Mouse (Mus musculus): ENCODE data around the gene Stx8. TPM values are rescaled to one million over a fixed set of nuclear protein-coding genes. Genes with fewer than 3 reads are reported as not detected.

Gene Stx8
- polyA plus RNA-seq, 1 experiment from 2014 or later = 67.6 TPM

GRCm38 (mm10) chr11:67995965-67996364, 30.0 kb downstream of the Stx8 start:
- no peak for ATAC-seq (replicated peaks)
- no peak overlapping the region for H3K4me2 ChIP-seq (replicated peaks)
- no peaks in the 10 kb centered on the region for H3K27me3 ChIP-seq
- 64% methylated on average over 4 of the region's 4 CpGs for WGBS
- no peak overlapping the region for H3K9ac ChIP-seq (replicated peaks)
- H3K36me3 ChIP-seq = no peaks in the 10 kb centered on the region
- no peaks in the 10 kb centered on the region for H3K4me1 ChIP-seq
- H3K4me3 ChIP-seq = no peak overlapping the region
- no peak overlapping the region for H3K27ac ChIP-seq (replicated peaks)
- no peaks in the 10 kb centered on the region for H3K9me3 ChIP-seq

- H3K27me3 ChIP-seq = no peaks in the 10 kb centered on the region
- H3K4me3 ChIP-seq = no peak overlapping the region
- no peak overlapping the region for H3K9ac ChIP-seq (replicated peaks)
- no peak overlapping the region for H3K4me2 ChIP-seq (replicated peaks)
- no peaks in the 10 kb centered on the region for H3K9me3 ChIP-seq
- H3K27ac ChIP-seq (replicated peaks) = no peak overlapping the region
- no peaks in the 10 kb centered on the region for H3K4me1 ChIP-seq
- WGBS = 93% methylated on average over 3 of the region's 3 CpGs
- H3K36me3 ChIP-seq = no peaks in the 10 kb centered on the region
- no peak for ATAC-seq (replicated peaks)
These were observed 32.9 kb downstream of the Stx8 start for GRCm38 (mm10) chr11:67998905-67999304.

GRCm38 (mm10) chr11:67999629-68000028, 33.6 kb downstream of the Stx8 start:
- no peak overlapping the region for H3K9ac ChIP-seq (replicated peaks)
- WGBS = 74% methylated on average over 5 of the region's 5 CpGs

GRCm38 (mm10) chr11:68004191-68004590, 38.2 kb downstream of the Stx8 start:
- WGBS = 22% methylated on average over 6 of the region's 6 CpGs
- no peak for ATAC-seq (replicated peaks)
- no peaks in the 10 kb centered on the region for H3K36me3 ChIP-seq
- no peak overlapping the region for H3K4me3 ChIP-seq
- H3K4me2 ChIP-seq (replicated peaks) = no peak overlapping the region
- peaks cover 8% of the 10 kb centered on the region for H3K4me1 ChIP-seq
- no peaks in the 10 kb centered on the region for H3K9me3 ChIP-seq
- H3K27me3 ChIP-seq = no peaks in the 10 kb centered on the region
- no peak overlapping the region for H3K9ac ChIP-seq (replicated peaks)
- no peak overlapping the region for H3K27ac ChIP-seq (replicated peaks)

More at GRCm38 (mm10) chr11:67999629-68000028, 33.6 kb downstream of the Stx8 start:
- ATAC-seq (replicated peaks) = no peak
- Histone ChIP-seq H3K4me3 (no peak overlapping the region), H3K27ac (replicated peaks) (no peak overlapping the region), H3K9me3 (no peaks in the 10 kb centered on the region), H3K4me1 (no peaks in the 10 kb centered on the region; the same call in 1 of the 2 replicates), H3K27me3 (no peaks in the 10 kb centered on the region), H3K36me3 (no peaks in the 10 kb centered on the region), H3K4me2 (replicated peaks) (no peak overlapping the region)

GRCm38 (mm10) chr11:68006216-68006789, 40.3 kb downstream of the Stx8 start:
- no peak overlapping the region for H3K9ac ChIP-seq (replicated peaks)
- H3K36me3 ChIP-seq = no peaks in the 10 kb centered on the region
- no peaks in the 10 kb centered on the region for H3K27me3 ChIP-seq
- peaks cover 8% of the 10 kb centered on the region for H3K4me1 ChIP-seq
- H3K9me3 ChIP-seq = no peaks in the 10 kb centered on the region
- H3K4me2 ChIP-seq (replicated peaks) = no peak overlapping the region
- no peak for ATAC-seq (replicated peaks)
- 32% methylated on average over 8 of the region's 8 CpGs for WGBS
- no peak overlapping the region for H3K4me3 ChIP-seq
- H3K27ac ChIP-seq (replicated peaks) = no peak overlapping the region

- H3K4me3 ChIP-seq = no peak overlapping the region
- H3K36me3 ChIP-seq = no peaks in the 10 kb centered on the region
- H3K4me1 ChIP-seq = peaks cover 8% of the 10 kb centered on the region
- H3K27ac ChIP-seq (replicated peaks) = no peak overlapping the region
- no peaks in the 10 kb centered on the region for H3K27me3 ChIP-seq
- H3K9me3 ChIP-seq = no peaks in the 10 kb centered on the region
- ATAC-seq (replicated peaks) = no peak
- 77% methylated on average over 6 of the region's 6 CpGs for whole genome bisulfite sequencing
- no peak overlapping the region for H3K9ac ChIP-seq (replicated peaks)
- no peak overlapping the region for H3K4me2 ChIP-seq (replicated peaks)
These were observed 41.7 kb downstream of the Stx8 start for GRCm38 (mm10) chr11:68007645-68008044.

GRCm38 (mm10) chr11:68009377-68009776, 43.4 kb downstream of the Stx8 start:
- Histone ChIP-seq H3K4me2 (replicated peaks) (no peak overlapping the region), H3K4me3 (no peak overlapping the region), H3K9ac (replicated peaks) (no peak overlapping the region), H3K36me3 (no peaks in the 10 kb centered on the region), H3K27ac (replicated peaks) (no peak overlapping the region), H3K27me3 (no peaks in the 10 kb centered on the region), H3K4me1 (peaks cover 8% of the 10 kb centered on the region), H3K9me3 (no peaks in the 10 kb centered on the region)
- no peak for ATAC-seq (replicated peaks)
- WGBS = 76% methylated on average over 5 of the region's 5 CpGs

GRCm38 (mm10) chr11:68012207-68012606, 46.2 kb downstream of the Stx8 start:
- Histone ChIP-seq H3K9ac (replicated peaks) (no peak overlapping the region), H3K4me2 (replicated peaks) (no peak overlapping the region), H3K4me1 (no peaks in the 10 kb centered on the region), H3K36me3 (no peaks in the 10 kb centered on the region), H3K4me3 (no peak overlapping the region), H3K9me3 (no peaks in the 10 kb centered on the region), H3K27ac (replicated peaks) (no peak overlapping the region), H3K27me3 (no peaks in the 10 kb centered on the region)
- 85% methylated on average over 7 of the region's 7 CpGs for WGBS
- no peak for ATAC-seq (replicated peaks)

GRCm38 (mm10) chr11:68018191-68018590, 52.2 kb downstream of the Stx8 start:
- H3K9me3 ChIP-seq = no peaks in the 10 kb centered on the region
- no peak overlapping the region for H3K9ac ChIP-seq (replicated peaks)
- no peaks in the 10 kb centered on the region for H3K4me1 ChIP-seq
- H3K4me2 ChIP-seq (replicated peaks) = no peak overlapping the region
- H3K27me3 ChIP-seq = no peaks in the 10 kb centered on the region
- ATAC-seq (replicated peaks) = no peak
- H3K27ac ChIP-seq (replicated peaks) = no peak overlapping the region
- H3K4me3 ChIP-seq = no peak overlapping the region
- no peaks in the 10 kb centered on the region for H3K36me3 ChIP-seq
- 89% methylated on average over 8 of the region's 8 CpGs for whole genome bisulfite sequencing

- Histone ChIP-seq H3K36me3 (no peaks in the 10 kb centered on the region), H3K9me3 (no peaks in the 10 kb centered on the region), H3K4me1 (no peaks in the 10 kb centered on the region), H3K27ac (replicated peaks) (no peak overlapping the region), H3K27me3 (no peaks in the 10 kb centered on the region), H3K9ac (replicated peaks) (no peak overlapping the region), H3K4me3 (no peak overlapping the region), H3K4me2 (replicated peaks) (no peak overlapping the region)
- ATAC-seq (replicated peaks) = no peak
- WGBS = 71% methylated on average over 11 of the region's 11 CpGs
These were observed 53.2 kb downstream of the Stx8 start for GRCm38 (mm10) chr11:68019156-68019555.

GRCm38 (mm10) chr11:68021976-68022375, 56.0 kb downstream of the Stx8 start:
- no peak overlapping the region for H3K4me2 ChIP-seq (replicated peaks)
- WGBS = 93% methylated on average over 7 of the region's 7 CpGs

GRCm38 (mm10) chr11:68022895-68023294, 56.9 kb downstream of the Stx8 start:
- Histone ChIP-seq H3K36me3 (no peaks in the 10 kb centered on the region), H3K27ac (replicated peaks) (no peak overlapping the region), H3K9ac (replicated peaks) (no peak overlapping the region), H3K27me3 (no peaks in the 10 kb centered on the region), H3K4me2 (replicated peaks) (no peak overlapping the region), H3K9me3 (no peaks in the 10 kb centered on the region), H3K4me1 (no peaks in the 10 kb centered on the region), H3K4me3 (no peak overlapping the region)
- no peak for ATAC-seq (replicated peaks)
- WGBS = 89% methylated on average over 5 of the region's 5 CpGs

More at GRCm38 (mm10) chr11:68021976-68022375, 56.0 kb downstream of the Stx8 start:
- H3K9ac ChIP-seq (replicated peaks) = no peak overlapping the region
- H3K4me1 ChIP-seq = no peaks in the 10 kb centered on the region
- H3K27me3 ChIP-seq = no peaks in the 10 kb centered on the region
- H3K36me3 ChIP-seq = no peaks in the 10 kb centered on the region
- no peaks in the 10 kb centered on the region for H3K9me3 ChIP-seq
- no peak overlapping the region for H3K4me3 ChIP-seq
- no peak overlapping the region for H3K27ac ChIP-seq (replicated peaks)
- no peak for ATAC-seq (replicated peaks)

- Histone ChIP-seq H3K4me3 (no peak overlapping the region), H3K27ac (replicated peaks) (no peak overlapping the region), H3K27me3 (no peaks in the 10 kb centered on the region), H3K9me3 (no peaks in the 10 kb centered on the region), H3K36me3 (no peaks in the 10 kb centered on the region), H3K4me2 (replicated peaks) (no peak overlapping the region), H3K9ac (replicated peaks) (no peak overlapping the region), H3K4me1 (no peaks in the 10 kb centered on the region)
- no peak for ATAC-seq (replicated peaks)
- WGBS = 87% methylated on average over 8 of the region's 8 CpGs
These were observed 57.9 kb downstream of the Stx8 start for GRCm38 (mm10) chr11:68023811-68024369.
